Mouse (Mus musculus) CH12.LX (cell line): Measurements from ENCODE around the gene Thumpd3.

Experiments used
- CHD1 ChIP-seq: IDR thresholded peaks from 2 replicates; pipeline ENCODE4 v1.6.1; 2012; ENCODE audit warnings: low read depth, low read length, improper control_type of control experiment, inconsistent platforms
- CHD2 ChIP-seq: IDR thresholded peaks from 2 replicates; pipeline ENCODE4 v1.6.1; 2011; ENCODE audit warnings: low read length, improper control_type of control experiment
- CTCF ChIP-seq, 2 experiments: IDR thresholded peaks in 1 of 2; conservative IDR thresholded peaks in 1 of 2; 2 replicates each; pipeline ENCODE4 v1.5.1; 2011 to 2012; ENCODE audit warnings: low read depth in 2 of 2, low read length in 2 of 2, improper control_type of control experiment in 1 of 2, inconsistent platforms in 1 of 2, mild to moderate bottlenecking in 1 of 2, moderate library complexity in 1 of 2
- EP300 ChIP-seq: IDR thresholded peaks from 2 replicates; pipeline ENCODE4 v1.6.1; 2011; ENCODE audit warnings: low read length, improper control_type of control experiment
- MAX ChIP-seq: IDR thresholded peaks from 2 replicates; pipeline ENCODE4 v1.6.1; 2011; ENCODE audit warnings: low read length, improper control_type of control experiment
- MAZ ChIP-seq: IDR thresholded peaks from 2 replicates; pipeline ENCODE4 v1.6.1; 2012; ENCODE audit warnings: low read depth, mild to moderate bottlenecking, inconsistent platforms, low read length, improper control_type of control experiment, moderate library complexity
- MXI1 ChIP-seq: IDR thresholded peaks from 2 replicates; pipeline ENCODE4 v1.6.1; 2011; ENCODE audit warnings: mild to moderate bottlenecking, low read depth, low read length, improper control_type of control experiment
- POLR2A ChIP-seq: IDR thresholded peaks from 2 replicates; pipeline ENCODE4 v1.6.1; 2011; ENCODE audit warnings: low read depth, mild to moderate bottlenecking, improper control_type of control experiment, low read length
- POLR2AphosphoS2 ChIP-seq: IDR thresholded peaks from 2 replicates; pipeline ENCODE4 v1.6.1; 2011; ENCODE audit warnings: low read depth, low read length, improper control_type of control experiment
- RAD21 ChIP-seq: IDR thresholded peaks from 2 replicates; pipeline ENCODE4 v1.6.1; 2011; ENCODE audit warnings: low read depth, mild to moderate bottlenecking, low read length, improper control_type of control experiment, moderate library complexity
- TCF12 ChIP-seq: IDR thresholded peaks from 2 replicates; pipeline ENCODE4 v1.6.1; 2014; ENCODE audit warnings: low read depth, mild to moderate bottlenecking, inconsistent platforms, low read length, improper control_type of control experiment
- UBTF ChIP-seq: IDR thresholded peaks from 2 replicates; pipeline ENCODE4 v1.6.1; 2012; ENCODE audit warnings: low read depth, mild to moderate bottlenecking, inconsistent platforms, low read length, improper control_type of control experiment, moderate library complexity
- ZNF384 ChIP-seq: IDR thresholded peaks from 2 replicates; pipeline ENCODE4 v1.6.1; 2012; ENCODE audit warnings: low read depth, low read length, improper control_type of control experiment, inconsistent platforms

DNA sequence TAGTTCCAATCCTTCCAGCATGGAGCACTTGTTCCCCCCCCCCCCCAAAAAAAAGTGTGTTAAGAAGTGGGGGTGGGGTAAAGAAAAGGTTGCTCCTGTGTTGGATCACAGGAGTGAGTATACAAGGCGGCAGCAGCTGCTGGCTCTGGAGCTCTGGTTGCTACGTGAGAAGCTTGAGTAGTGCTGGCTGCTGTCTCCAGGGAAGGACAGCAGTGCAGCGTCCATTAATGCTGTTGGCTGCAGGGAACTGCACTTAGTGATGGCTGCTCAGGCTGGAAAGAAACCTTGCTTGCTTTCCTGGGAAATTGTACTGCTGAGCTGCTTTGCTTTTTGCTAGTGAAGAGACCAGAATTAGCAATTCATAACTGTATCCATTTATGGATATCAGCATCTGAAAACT lies 33.5 kb downstream of the Thumpd3 start:
- TF ChIP-seq RAD21: no peak
- TF ChIP-seq MAX: no peak
- TF ChIP-seq POLR2A: no peak
- TF ChIP-seq CHD2: no peak
- TF ChIP-seq EP300: no peak
- TF ChIP-seq TCF12: no peak
- no peak for TF ChIP-seq CTCF (conservative IDR thresholded peaks at IDR 0.05 in 1 of 2, IDR thresholded peaks at IDR 0.05 in 1 of 2; ENCODE audit: low read depth in 2 of 2, low read length in 2 of 2)
- no peak for TF ChIP-seq UBTF
- TF ChIP-seq MAZ: no peak
- no peak for TF ChIP-seq POLR2AphosphoS2
- 0 out of 2 replicates have a peak, but pooled peaks have one; percentile 24 for TF ChIP-seq MXI1
- no peak for TF ChIP-seq ZNF384
- TF ChIP-seq CHD1: no peak
